Mouse (Mus musculus) heart, embryonic 15.5 days (tissue): ENCODE data around the gene Ap1b1. TPM values are rescaled to one million over a fixed set of nuclear protein-coding genes. Genes with fewer than 3 reads are reported as not detected.

Experiments
- microRNA-seq: library from miRNA; unstranded; fragments of <30 nt; microRNA quantifications from one replicate; pipeline ENCODE4, GENCODE M21; 2016
- polyA plus RNA-seq: library from polyadenylated mRNA; unstranded; fragments of >200 nt; fragmentation: Nextera tagmentation; extraction: Ambion mirVana; gene quantifications from 2 replicates; pipeline ENCODE4 v1.2.1, GENCODE M21; 2015

The Ap1b1 gene
- polyA plus RNA-seq, 1 experiment from 2014 or later, result 32.1 TPM

Small RNA genes lying within 50 kb of the gene (microRNA-seq; reads per million reads assigned to microRNA genes)
- gene Gm47296, result not detected

Other genes starting within 250 kb of the Ap1b1 start
- 0.05 and 0.09 TPM in 2 replicates for gene Cabp7, start 240.0 kb upstream of the Ap1b1 start, polyA plus RNA-seq
- gene Nf2, start 137.3 kb upstream of the Ap1b1 start, polyA plus RNA-seq, result 39.3 and 43.8 TPM in 2 replicates
- gene Nipsnap1, start 112.9 kb upstream of the Ap1b1 start, polyA plus RNA-seq, result 20.7 and 29.3 TPM in 2 replicates
- 18.9 and 22.5 TPM in 2 replicates for gene Thoc5, start 91.5 kb upstream of the Ap1b1 start, polyA plus RNA-seq
- gene Nefh, start 38.8 kb upstream of the Ap1b1 start, polyA plus RNA-seq, result 0.13 and 0.60 TPM in 2 replicates
- 0.96 and 1.1 TPM in 2 replicates for gene Rasl10a, start 71.3 kb downstream of the Ap1b1 start, polyA plus RNA-seq
- 19.4 and 28.2 TPM in 2 replicates for gene Gas2l1, start 78.5 kb downstream of the Ap1b1 start, polyA plus RNA-seq
- 26.2 and 30.9 TPM in 2 replicates for gene Rhbdd3, start 112.1 kb downstream of the Ap1b1 start, polyA plus RNA-seq
- gene Ewsr1, start 112.4 kb downstream of the Ap1b1 start, polyA plus RNA-seq, result 359 and 482 TPM in 2 replicates
- gene Emid1, start 165.4 kb downstream of the Ap1b1 start, polyA plus RNA-seq, result 6.5 and 14.6 TPM in 2 replicates